Mouse (Mus musculus) lung, postnatal 10 days (tissue): ENCODE results near the gene Tia1.
A peak's percentile ranks its signal among the peaks of the same experiment; 100 is the strongest.

Experiments
- DNase-seq: peaks from one replicate; pipeline ENCODE4 v3.0.0; 2021

Tia1 gene

DNA sequence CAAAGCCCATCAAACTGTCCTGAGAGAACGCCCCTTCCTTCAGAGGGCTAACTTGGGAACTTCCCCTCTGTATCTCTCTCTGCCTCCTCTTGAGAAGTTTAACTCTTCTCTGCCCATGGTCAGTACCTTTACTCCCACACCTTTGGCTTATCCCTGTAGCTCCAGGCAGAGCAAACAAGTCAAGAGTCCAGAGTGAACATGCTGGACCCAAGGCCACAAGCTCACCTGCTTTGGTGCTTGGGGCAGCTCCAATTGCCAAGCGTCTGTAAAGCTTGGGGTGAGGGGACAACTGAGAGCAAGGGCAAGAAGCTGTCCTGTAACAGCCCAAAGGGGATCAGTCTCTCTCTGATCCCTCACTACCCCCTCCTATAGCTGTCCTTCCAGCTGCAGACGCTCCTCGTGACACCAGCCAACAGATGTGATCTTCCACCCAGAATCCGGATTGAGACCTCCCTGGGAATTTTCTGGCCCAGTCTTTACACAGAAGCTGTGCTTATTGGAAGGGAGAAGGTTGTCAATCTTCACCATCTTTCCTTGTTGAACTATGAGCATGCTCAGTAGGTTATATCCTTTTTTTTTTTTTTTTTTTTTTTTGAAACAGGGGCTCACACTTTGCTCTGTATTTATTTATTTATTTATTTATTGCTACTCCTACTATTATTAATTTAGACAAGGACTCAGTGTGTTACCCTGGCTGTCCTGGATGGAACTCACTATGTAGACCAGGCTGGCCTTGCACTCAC, 18.5 kb upstream of the Tia1 start:
- DNase-seq: no peak

DNA sequence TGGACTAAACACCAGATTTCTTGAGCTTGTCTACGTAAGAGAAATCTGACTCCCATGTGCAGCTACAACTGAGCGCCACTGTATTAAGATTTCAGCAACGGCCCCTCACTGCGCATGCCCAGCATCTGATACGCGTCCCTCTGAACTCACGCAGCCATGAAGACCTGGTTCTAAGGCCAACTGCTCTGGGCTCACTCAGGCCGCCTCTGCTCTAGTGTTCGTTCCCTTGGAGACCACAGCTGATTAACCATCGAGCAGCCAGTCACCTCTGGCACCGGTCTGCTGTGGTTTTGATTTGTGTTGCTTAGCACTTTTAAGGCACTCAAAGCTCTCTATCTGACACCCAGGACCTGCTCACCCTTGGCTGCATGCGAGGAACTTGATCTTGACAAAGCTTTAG, 16.7 kb upstream of the Tia1 start:
- DNase-seq: no peak

GRCm38 (mm10) chr6:86388461-86388860, 15.6 kb upstream of the Tia1 start:
- no peak for DNase-seq

DNA sequence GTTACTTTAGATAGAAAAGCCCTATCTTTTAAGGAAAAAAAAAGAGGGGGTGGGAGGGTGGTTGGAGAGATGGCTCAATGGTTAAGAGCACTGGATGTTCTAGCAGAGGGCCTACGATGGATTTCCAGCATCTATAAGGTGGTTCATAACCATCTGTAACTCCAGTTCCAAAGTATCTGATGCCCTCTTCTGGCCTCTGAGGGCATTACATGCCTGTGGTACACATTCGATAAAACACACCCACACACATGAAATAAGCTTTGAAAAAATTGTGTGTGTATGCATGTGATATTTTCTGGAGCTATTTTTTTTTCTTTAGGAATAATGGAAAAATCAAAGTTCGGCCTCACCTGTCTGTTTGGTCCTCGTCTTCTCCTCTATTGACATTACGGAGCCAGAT, 12.7 kb upstream of the Tia1 start:
- no peak for DNase-seq

- DNase-seq: no peak
These were observed 10.8 kb upstream of the Tia1 start for GRCm38 (mm10) chr6:86393187-86393586.

DNA sequence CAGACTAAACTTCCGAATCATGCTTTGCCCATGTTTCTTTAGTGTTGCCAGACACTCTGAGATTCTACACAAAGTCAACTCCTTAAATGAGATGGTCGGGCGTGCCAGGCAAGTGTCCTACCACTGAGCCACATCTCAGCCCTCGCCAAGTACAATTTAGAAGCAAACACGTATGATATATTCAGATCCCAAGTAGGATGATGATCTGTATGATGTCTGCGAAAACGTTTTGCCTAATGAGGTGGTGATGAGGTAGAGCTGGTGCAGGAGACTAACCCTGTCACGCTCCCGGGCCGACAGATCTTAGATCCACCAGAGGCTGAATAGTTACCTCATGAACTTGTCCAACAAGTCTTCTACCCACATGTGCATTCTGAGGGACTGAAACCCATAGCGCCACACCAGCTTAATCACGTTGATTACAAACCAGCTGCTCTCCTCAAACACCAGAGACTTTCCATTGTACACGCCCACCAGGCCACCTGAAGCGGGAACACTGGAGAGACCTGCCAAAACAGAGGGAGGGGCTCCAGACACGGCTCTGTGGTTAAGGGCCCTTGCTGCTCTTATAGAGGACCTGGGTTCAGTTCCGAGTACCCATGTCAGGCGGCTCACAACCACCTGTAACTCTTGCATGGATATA, 9.8 kb upstream of the Tia1 start:
- no peak for DNase-seq

DNA sequence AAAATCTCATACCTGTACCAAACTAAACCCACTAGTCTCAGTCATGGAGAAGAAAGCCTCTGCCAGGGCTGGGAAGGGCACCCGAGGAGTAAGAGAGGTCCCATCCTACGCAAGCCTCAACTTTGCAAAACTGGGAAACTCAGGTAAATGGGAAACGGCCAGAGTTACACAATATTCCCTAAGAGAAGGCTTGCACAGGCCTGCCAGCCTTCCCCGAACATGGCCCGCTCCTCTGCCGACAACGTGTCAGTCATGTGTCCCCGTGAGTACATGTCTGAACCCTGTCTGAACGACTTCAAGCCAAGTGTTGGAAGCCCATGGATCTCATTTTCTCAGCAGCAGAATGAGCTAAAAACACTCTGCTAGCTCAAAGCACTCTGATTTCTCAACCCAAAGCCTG, 9.0 kb upstream of the Tia1 start:
- no peak for DNase-seq

DNA sequence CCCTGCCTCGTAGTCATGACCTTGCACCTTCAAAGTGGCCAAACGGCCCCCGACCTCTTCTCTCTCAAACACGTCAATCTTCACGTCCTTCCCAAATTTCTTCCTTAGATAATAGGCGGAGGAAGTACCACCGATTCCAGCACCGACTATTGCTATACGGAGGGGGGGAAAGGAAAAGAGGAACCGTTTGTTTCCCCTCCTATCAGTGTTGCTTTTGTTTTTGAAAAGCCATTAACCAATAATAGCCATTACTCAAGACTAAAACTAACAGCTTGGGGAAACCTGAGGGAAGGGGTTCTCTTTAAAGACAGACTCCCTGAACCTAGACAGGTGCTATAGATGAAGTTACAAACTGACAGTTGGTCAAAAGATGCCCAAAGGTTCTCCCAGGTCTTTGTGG, 8.1 kb upstream of the Tia1 start:
- no peak for DNase-seq

- peak; percentile 91 for DNase-seq
These were observed 7.3 kb upstream of the Tia1 start, which contains the start of gene Pcyox1 for GRCm38 (mm10) chr6:86396581-86397256. Gene Pcyox1, minus strand, starts transcription at chr6:86397154.

GRCm38 (mm10) chr6:86397257-86397980, 6.6 kb upstream of the Tia1 start:
- no peak for DNase-seq

DNA sequence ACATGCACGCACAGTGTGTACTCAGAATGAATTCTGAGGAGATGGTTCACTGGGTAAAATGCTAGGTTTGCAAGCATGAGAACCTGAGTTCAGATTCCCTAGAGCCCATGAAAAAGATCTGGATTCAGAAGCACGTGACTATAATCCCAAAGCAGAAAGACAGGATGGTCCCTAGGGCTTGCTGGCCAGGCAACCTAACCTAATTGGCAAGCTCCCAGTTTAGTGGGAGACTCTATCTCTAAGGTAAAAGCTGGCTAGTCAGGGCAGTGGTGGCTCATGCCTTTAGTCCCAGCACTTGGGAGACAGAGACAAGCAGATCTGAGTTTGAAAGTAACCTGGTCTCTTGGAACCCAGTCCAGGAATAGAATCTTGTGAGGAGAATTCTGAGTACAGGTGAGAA, 5.0 kb upstream of the Tia1 start:
- DNase-seq: no peak

DNA sequence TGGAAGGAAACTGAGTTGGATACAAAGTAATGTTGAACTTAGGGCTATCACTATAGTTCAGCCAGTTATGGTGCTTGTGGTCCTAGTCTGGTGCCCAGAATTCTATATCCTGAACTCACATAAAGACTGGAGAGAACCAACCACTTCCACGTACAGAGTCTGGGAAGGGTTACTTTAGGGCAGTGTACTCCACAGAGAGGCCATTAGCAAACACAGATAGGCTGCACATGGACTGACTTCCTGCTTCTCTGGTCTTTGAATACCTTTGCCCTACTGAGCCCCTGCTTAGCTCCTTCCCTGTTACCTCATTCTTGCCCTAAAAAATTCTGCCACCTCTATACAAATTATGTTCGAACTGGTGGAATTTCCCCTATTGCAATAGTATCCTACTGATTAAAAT, 4.0 kb upstream of the Tia1 start:
- no peak for DNase-seq

DNA sequence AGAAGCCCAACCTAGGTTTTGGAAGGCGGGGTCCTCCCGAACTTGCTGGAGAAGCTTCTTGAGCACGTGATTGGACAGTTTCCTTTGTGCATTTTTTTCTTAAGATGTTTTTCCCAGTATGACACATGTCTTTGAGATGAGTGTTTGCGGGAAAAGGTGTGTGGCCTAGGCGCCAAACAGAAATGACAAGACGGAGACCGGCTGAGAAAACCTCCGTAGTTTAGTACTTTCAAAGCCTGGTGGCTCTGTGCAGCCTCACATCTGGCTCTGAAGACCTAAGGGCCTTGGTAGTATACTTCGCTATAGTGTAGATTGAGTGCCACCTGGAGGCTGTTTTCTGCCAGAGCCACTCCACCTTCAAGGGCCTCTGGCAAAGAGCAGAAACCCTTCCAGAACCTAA, 3.0 kb upstream of the Tia1 start:
- DNase-seq: peak; percentile 89

GRCm38 (mm10) chr6:86402681-86403607, 1.1 kb upstream of the Tia1 start:
- no peak for DNase-seq

DNA sequence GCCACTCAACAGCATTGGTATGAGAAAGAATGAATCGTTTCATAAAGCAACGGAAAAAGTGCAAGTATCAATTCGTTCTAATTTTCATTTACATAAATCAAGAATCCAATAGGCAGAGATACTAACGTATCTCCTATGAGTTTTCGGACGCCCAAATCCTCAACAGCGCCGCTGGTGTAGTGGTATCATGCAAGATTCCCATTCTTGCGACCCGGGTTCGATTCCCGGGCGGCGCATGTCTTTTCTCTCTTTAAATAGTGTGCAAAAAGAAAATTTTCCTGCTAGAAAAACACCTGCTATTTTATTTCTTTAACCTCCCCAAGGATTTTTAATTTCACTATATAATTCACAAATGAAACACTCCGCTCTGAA, 305 bp upstream of the Tia1 start:
- DNase-seq: peak; percentile 86

DNA sequence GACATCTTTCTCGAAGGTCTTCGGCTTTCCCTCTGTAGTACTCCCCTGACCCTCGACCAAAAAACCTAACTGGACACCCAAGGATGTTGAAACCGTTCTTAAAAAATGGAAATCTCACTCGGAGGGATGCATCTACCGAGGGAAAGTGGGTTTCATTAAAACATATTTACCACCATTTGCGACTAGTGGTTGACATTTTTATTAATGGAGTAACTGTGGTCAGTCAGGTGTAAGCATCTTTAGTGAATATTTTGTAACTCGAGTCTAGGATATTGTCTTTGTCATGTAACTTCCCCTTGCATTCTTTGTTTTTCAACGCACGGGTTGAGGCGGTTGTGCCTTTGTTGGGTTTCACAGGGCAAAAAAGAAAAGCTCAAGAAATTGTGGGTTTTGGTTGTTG, 977 bp downstream of the Tia1 start:
- DNase-seq: no peak

DNA sequence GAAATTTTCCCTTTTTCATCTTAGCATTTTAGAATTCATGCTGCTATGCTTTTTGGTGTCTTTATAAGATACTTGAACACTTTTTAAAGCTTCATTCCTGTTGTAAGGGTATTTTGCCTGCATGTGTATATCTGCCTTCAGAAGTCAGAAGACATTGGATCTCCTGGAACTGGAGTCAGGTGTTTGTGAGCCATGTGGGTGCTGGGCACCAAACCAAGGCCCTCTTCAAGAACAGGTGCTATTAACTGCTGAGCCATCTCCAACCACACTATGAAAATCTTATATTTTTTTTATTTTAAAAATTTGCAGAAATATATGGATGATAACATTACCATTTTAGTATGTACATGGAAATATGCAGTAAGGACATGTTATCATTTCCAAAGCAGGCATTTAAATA, 2.3 kb downstream of the Tia1 start:
- DNase-seq: no peak

DNA sequence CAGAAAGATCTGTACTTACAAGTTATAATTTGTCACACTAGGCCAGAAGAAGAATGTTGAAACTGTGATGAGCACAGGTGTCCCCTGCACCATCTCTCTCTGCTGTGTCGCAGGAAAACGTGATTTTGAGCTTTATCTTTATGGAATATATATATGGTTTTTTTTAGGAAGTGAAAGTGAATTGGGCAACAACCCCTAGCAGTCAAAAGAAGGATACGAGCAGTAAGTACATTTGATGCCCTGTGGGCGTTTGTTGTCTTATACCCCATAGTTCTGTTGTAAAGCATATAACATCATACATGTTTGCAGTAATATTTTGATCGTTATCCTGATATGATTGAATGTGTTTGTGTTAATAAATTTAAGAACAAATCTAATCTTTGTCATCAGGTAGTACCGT, 14.7 kb downstream of the Tia1 start:
- no peak for DNase-seq

DNA sequence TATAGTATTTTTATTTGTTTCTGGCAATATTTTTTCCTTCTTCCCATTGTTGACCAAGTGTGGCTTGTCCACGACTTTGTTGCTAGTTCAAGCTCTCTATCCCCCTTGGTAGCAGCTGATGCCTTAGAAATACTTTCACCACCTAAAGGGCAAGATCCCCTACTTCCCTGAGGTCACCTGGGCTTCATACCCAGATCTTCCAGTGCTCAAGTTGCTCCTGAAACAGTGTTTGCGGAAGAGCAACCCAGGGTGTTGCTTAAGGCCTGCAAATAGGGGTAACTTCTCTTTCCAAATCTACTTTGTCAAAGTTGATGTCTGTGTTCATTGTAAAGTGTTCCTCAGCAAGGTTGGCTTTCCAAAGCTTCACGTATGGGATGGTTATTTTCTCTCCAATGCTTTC, 15.2 kb downstream of the Tia1 start:
- no peak for DNase-seq

- DNase-seq: peak; percentile 21
These were observed 16.5 kb downstream of the Tia1 start for GRCm38 (mm10) chr6:86420491-86420890.

DNA sequence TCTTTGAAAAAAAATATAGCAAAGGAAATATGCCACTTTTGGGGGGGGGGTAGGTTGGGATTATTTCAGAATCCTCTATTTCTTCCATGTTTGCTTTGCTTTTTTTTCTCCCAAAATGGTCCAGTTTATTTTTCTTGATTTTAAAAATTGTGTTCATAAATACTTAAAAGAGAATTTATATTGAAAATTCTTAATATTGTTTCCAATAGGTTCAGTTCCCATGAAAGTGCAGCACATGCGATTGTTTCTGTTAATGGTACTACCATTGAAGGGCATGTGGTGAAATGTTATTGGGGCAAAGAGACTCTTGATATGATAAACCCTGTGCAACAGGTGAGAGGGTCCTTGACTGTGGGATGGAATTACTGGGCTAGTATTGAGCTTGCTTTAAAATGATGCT, 22.3 kb downstream of the Tia1 start, which contains the start of gene Gm44790:
Gm44790 (plus strand) TSS at position 301 of the 400 bp plus-strand sequence.
- no peak for DNase-seq

DNA sequence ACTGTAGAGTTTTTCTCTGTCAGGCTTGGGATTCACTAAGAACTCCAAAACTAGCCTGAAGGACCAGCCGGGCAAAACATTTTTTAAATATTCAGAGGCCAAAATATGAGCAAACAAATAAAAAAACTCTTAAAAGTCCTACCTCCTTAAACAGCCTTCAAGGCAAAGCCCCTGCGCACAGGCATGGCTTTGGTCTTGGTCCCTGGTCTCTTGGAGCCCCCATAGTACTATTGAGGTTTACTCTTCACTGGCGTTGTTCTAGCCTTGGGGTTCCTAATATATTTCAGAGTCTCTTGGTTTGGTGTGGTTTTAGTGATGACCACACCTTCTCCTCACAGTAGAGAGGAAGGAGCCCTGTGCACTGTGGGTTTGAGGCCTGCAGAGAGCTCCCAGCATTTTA, 27.5 kb downstream of the Tia1 start:
- no peak for DNase-seq
